Mouse (Mus musculus): ENCODE data around the gene Rap1b.

Rap1b gene

DNA sequence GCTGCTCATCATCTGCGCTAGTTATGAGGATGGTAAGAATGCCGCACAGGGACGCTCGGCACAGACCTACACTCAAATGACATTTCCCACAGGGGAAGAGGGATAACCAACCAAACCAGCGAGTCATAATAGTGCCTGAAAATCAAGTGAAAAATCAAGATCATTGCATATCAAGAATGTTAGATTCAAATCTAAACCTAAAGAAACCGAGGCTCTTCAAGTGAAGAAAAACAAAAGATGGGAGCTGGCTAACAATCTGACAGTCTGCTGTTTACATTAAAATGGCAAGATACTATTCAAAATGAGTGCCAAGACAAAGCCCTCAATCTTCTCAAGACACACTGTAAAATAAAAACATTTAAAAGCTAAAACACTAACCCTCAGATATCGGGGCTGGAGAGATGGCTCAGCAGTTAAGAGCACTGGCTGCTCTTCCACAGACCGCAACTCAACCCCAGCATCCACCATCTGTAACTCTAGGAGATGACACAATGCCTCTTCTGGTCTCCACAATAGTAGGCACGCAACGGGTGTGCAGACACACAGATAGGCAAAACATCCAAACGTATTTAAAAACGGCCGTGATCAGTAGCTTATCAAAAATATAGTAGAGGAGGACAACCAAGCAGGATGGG, 61.9 kb downstream of the Rap1b start:
- DNase-seq (ENCODE audit: low spot score in 2 of 2) = no peak

DNA sequence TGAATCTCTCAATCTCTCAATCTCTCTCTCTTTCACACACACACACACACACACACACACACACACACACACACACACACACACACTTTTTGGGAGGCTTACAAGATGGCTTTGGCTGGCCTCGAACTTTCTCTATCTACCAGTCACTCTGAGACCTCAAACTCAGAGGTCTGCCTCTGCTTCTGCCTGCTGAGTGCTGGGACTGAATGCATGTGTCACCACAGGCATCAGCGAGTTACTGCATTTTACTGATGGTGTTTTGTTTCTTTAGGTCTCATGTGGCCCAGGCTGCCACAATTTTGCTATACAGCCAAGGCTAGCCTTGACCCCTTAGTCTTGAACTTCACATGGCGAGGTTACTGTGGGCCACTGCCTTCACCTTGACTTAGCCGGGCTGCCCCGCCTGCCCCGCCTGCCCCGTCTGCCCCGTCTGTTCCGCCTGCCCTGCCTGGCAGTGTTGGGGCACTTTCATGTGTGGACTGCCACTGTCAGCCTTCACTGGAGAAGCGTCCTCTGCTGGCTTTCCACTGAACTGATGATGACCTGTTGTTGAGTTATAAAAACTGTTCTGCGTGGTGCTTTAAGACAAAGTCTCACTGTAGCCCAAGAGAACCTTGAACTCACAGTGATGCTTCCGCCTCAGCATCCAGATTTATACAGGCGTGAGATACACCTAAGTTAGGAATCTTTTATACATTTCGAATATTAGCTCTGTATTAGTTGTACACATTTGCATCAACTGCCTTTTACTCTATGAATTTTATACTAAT, 63.2 kb downstream of the Rap1b start:
- no peak for DNase-seq (ENCODE audit: low spot score in 2 of 2)

- no peak for DNase-seq (ENCODE audit: low spot score in 2 of 2)
These were observed 63.8 kb downstream of the Rap1b start for GRCm38 (mm10) chr10:117782056-117782455.

DNA sequence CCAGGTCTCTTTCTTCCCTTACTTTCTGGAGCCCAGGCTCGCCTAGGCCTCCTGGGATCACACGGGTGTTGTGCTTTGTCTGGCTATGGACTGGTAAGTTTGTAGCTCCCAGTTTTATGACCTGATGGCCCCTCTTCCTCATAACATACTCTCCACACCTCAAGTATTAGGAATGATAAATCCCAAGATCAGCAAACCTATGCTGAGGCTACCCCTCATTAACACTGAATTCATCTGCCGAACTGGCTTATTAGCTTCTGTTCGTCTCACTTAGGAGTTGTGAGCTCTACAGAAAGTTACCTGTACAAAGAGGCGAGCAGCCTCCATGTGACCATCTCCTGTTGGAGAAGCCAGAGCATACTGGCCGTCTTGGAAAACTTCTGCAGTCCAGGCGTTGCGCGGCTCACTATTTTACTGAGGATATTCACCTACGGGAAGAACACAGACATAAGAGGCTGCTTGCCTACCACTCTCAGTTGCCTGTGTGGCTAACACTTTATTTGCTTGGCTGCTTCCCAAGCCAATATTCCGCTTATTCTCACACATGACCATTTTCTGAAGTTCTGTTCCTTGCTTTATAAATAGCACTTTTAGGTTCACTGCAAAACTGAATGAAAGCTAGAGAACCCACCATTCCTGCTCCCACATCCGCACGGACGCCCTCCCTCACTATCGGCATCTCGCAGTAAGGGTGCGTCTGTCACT, 64.7 kb downstream of the Rap1b start:
- no peak for DNase-seq (ENCODE audit: low spot score in 2 of 2)

GRCm38 (mm10) chr10:117780306-117780911, 65.4 kb downstream of the Rap1b start:
- DNase-seq (ENCODE audit: low spot score in 2 of 2) = no peak

DNA sequence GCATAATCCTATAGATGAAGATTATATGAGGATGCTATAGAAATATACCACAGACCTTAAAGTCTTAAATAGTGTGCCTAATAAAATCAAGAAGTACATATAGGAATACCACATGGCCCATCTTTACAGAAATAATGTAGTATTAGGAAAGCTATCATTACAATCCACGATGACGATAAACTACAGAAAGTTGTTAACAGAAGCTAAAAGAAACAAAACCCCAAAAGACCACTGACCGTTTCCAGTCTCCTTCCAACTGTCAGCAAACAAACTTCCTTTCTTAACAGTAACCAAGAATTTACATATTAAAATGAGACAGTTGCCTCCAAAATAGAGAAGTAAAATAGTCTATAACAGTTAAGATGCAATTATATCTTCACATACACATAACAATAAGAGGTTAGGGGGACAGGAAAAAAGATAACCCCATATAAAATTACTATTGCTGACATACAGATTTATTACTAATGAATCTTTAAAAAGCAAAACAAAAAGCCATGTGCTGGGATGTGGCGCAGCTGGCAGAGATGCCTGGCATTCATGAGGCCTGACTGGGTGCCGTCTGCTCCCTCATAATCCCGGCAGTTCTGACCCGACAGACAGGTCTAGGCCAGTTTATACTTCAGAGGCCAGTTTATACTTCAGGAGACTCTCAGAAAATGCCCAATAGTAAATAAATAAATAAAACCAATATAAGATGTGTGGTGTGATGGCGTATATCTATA, 66.1 kb downstream of the Rap1b start:
- no peak for DNase-seq (ENCODE audit: low spot score in 2 of 2)

DNA sequence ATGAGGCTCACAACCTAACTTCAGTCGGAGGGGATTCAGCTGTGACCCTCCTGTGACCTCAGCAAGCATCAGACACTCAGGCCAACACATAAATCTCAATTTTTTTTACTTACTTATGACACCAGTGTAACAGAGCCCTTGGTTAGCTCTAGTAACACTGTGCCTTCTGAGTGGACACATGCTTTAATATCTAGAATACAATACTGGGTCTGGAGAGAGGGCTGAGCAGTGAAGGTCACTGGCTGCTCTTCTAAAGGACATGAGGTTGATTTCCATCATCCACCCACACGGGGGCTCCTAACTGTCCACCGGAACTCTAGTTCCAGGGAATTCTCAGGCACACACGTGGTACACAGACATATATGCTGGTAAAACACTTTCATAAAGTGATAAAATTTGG, 66.9 kb downstream of the Rap1b start:
- DNase-seq (ENCODE audit: low spot score in 2 of 2) = no peak

GRCm38 (mm10) chr10:117778328-117778910, 67.4 kb downstream of the Rap1b start:
- DNase-seq (ENCODE audit: low spot score in 2 of 2) = no peak

DNA sequence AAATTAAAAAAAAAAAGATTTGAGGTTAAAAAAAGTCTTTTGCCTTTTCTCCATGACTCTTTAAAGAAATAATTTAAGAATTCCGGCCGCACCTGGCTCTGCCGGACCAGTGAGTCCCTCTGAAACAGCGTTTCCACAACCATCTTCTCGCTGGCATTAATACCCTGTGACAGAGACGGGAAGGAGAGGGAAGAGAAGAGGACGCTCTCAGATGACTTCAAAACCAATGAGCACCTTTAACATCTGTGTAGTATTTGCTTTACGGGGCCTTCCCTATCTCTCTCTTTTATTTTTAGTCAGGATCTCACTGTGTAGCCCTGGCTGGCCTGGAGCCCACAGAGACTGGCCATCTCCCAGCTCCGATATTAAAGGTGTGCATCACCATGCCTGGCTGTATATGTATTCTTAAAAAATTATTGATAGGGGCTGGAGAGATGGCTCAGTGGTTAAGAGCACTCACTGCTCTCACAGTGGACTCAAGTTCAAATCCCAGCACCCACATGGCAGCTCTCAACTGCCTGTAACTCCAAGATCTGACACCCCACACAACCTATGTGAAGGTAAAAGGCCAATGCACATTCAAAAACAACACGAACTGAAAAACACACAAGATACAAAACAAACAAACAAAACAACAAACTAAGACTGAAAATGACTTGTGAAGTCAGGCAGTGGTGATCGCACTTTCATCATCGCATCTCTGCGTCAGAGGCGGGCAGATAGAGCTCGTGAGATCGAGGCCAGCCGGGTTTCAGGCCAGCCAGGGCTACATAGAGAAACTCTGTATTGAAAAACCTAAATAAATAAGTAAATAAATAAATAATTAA, 68.1 kb downstream of the Rap1b start:
- no peak for DNase-seq (ENCODE audit: low spot score in 2 of 2)

DNA sequence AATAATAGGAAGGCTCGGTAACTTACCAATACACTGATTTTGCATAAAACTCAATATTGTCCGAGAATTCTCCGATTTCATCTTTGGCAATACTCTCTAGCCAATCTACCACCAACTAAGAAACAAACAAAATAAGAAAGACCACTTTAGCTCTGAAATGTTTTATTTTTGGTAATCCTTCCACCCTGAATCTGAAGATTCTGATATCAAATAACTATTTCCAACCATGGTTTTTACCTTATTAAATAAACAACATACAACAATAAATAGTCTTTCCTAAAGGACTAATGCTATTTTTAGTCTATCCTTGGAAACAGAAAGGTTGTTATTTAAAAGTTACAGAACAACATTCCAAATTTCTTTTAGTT, 68.7 kb downstream of the Rap1b start:
- DNase-seq (ENCODE audit: low spot score in 2 of 2) = no peak

DNA sequence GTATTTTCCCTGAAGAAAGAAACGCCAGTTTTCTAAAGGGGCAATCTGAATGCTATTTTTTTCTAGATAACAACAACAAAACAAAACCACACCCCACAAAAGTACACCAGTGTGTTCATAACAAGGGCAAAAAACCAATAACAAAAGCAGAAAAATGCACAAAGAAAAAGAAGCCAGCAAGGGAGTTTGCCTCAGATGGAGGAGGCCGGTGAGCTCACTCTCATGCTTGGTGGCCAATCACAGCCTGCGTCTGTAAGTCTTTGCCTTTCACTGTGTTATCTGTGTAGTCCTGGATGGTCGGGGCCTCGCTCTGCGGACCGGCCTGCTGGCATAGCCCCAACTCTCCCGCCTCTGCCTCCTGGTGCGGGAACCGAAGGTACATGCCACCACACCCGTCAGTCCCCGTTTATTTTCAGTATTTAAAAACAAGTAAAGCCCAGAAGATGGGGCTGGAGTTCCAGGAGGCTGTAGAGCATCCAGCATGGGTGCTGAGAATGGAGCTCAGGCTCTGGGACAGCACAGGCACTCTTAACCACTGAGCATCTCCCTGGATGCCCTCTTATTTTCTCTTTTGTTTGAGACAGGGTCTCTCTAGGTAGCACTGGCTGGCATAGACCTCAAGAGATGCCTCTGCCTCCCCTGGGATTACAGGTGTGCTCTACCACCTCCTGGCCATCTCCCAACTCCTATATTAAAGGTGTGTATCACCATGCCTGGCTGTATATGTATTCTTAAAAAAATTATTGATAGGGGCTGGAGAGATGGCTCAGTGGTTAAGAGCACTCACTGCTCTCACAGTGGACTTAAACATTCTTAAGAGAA, 69.3 kb downstream of the Rap1b start:
- no peak for DNase-seq (ENCODE audit: low spot score in 2 of 2)

- no peak for DNase-seq (ENCODE audit: low spot score in 2 of 2)
These were observed 70.3 kb downstream of the Rap1b start for GRCm38 (mm10) chr10:117775401-117776144.

GRCm38 (mm10) chr10:117774817-117775120, 71.1 kb downstream of the Rap1b start:
- DNase-seq (ENCODE audit: low spot score in 2 of 2) = no peak

DNA sequence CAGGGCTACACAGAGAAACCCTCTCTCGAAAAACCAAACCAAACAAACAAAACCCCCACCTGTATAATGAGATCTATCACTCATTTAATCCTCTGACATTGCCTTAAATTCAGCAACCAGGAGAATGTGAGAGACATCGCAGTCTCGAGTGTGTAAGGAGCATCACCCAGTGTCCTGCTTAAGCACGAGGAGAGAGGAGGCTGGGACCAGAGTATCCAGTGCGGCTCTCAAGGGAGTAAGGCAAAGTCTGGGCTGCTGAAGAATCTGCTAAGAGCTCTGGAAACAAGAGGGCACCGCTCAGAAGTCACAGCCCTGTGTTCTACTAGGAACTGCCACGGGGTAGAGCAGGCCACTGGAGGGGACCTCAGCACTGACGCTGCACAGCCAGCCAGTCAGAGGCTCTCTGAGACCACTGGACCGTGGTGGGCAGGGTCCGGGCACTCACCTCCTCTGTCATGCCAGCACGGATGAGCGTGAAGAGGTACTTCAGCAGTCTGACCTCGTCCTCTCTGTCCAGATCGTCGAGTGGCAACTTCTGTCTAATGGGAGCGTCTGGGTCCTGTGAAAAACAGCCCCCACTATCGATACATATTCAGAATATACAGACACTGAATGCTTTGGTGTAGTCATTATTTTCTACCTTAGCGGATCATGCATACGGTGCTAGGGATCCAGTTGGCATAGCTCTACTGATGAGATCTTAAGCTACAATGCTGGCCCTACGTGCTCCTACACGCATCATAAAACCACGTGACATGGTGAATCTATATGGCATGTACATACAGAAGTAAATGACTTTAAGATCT, 71.6 kb downstream of the Rap1b start:
- DNase-seq (ENCODE audit: low spot score in 2 of 2) = no peak

DNA sequence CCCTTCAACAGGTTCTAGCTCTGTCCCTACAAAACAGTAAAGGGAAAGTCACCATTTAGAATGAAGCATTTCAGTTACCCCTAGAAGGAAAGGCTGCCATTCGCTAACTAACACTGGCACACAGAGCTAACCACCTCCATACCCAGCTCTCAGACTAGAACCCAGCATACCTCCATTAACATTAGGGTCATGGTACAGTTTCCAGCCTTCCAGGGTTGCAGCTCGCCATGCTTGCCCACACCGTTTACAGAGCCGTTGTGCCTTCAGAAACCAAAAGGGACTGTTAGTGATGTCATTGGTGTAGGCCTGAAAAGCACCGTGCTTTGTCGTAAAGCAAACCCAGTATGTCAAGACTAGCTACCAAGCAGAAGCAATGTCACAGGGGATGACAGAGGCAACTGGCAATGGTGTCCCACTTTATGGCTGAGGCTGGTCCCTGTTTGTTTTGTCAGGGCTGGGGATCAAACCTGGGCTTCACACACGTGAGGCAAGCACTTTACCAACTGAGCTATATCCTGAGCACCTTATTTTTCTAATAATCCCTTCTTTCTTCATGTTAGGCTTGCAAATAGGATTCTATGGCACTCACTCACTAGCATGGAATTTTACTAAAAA, 72.6 kb downstream of the Rap1b start:
- DNase-seq (ENCODE audit: low spot score in 2 of 2) = no peak

DNA sequence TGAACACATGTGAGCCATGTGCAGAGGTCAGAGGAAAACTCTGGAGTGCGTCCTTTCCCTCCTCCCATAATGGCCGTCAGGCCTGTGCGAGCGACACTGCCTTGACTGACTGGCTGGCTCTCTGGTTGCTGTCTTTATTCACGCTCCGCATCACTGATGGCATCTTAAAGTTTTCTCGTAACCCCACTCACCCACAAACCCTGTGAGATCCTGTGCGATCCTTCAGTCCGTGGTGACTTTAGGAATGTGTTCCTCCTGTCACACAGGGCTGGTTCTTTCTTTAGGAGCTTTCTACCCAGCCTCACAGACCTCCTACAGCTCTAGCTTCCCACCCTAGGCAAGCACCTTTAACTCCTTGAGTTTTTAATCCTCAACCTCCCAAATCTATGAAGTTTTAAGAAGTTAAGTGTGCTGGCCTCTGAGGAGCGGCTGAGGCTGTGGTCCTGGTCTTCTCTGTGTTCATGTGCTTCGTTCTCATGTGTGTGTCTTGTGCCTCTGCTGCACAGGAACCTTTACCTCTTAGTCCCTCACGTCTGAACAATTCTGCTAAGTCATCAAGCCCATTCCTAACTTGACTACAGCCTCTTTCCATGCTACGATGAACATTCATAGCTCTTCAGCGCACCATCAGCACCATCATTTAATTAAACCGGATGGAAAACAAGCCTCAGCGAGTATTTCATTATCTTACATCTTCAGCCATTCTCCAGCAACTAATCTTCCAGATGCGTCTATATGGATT, 73.3 kb downstream of the Rap1b start:
- no peak for DNase-seq (ENCODE audit: low spot score in 2 of 2)

- DNase-seq (ENCODE audit: low spot score in 2 of 2) = no peak
These were observed 74.7 kb downstream of the Rap1b start for GRCm38 (mm10) chr10:117771131-117771510.
